Mouse (Mus musculus) forebrain, embryonic 15.5 days (tissue): ENCODE data around the gene Gm136. TPM values are rescaled to one million over a fixed set of nuclear protein-coding genes. Genes with fewer than 3 reads are reported as not detected.
"Not testable (repeated sequence)": the region's sequence is repeated elsewhere in the genome, so short reads cannot be mapped to it uniquely, and the experiment has no call there.

ENCODE experiments used
- ATAC-seq: fragments of 200-750 bp; cut with Nextera tagmentation; replicated peaks from 2 replicates; pipeline ENCODE4 v1.8.0; 2017; ENCODE audit warnings: mild to moderate bottlenecking, moderate TSS enrichment, moderate library complexity
- H3K27ac ChIP-seq: fragments of 300-500 bp; sonication (generic); replicated peaks from 2 replicates; pipeline ENCODE4 v1.5.1; 2015; ENCODE audit warnings: mild to moderate bottlenecking, inconsistent platforms
- H3K27me3 ChIP-seq: fragments of 300-500 bp; sonication (generic); 2 replicates; pipeline ENCODE4 v1.6.1; 2015; ENCODE audit warnings: inconsistent platforms
- H3K36me3 ChIP-seq: fragments of 300-500 bp; sonication (generic); 2 replicates; pipeline ENCODE4 v1.6.1; 2015; ENCODE audit warnings: mild to moderate bottlenecking, inconsistent platforms
- H3K4me1 ChIP-seq: fragments of 300-500 bp; sonication (generic); 2 replicates; pipeline ENCODE4 v1.6.1; 2015; ENCODE audit warnings: inconsistent platforms
- H3K4me2 ChIP-seq: fragments of 300-500 bp; sonication (generic); replicated peaks from 2 replicates; pipeline ENCODE4 v1.6.1; 2015; ENCODE audit warnings: mild to moderate bottlenecking, inconsistent platforms
- H3K4me3 ChIP-seq: fragments of 300-500 bp; sonication (generic); 2 replicates; pipeline ENCODE4 v1.5.1; 2015; ENCODE audit warnings: mild to moderate bottlenecking, inconsistent platforms
- H3K9ac ChIP-seq: fragments of 300-500 bp; sonication (generic); replicated peaks from 2 replicates; pipeline ENCODE4 v1.6.1; 2015; ENCODE audit warnings: mild to moderate bottlenecking, inconsistent platforms
- H3K9me3 ChIP-seq: fragments of 300-500 bp; sonication (generic); 2 replicates; pipeline ENCODE4 v1.6.1; 2016; ENCODE audit warnings: inconsistent platforms
- WGBS: fragments of 180-500 bp; shearing (Covaris S2); methylation state at CpG from one replicate; pipeline ENCODE4 v1.1.7; 2015; ENCODE audit warnings: mixed read lengths; 5-methylcytosine and 5-hydroxymethylcytosine counted together
- polyA plus RNA-seq: library from polyadenylated mRNA; unstranded; fragments of >200 nt; fragmentation: Nextera tagmentation; extraction: Ambion mirVana; gene quantifications from 2 replicates; pipeline ENCODE4 v1.2.1, GENCODE M21; 2015

Gm136 gene
- polyA plus RNA-seq, 1 experiment from 2014 or later, result not detected

DNA sequence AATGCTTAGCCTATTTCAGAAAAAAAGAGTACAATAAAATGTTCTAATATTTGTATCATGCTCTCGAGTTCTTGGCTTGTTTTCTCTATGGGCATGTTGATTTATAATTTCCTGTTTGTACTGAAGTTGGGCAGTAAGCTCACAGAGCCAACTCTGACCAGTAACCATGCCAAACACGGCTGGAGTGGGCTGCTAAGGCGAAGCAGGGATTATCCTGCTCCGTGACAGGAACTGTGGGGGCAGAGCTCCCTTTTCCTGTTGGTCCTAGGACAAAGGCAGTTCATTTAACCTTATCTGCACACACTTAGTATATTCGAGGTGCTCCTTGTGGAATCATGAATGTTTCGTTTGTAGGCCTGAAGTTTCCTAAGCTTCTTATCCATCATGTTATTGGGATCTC, 6.8 kb downstream of the Gm136 start:
- Histone ChIP-seq H3K27ac (no peak overlapping the region), H3K9ac (no peak overlapping the region), H3K4me1 (no peaks in the 10 kb centered on the region), H3K4me2 (no peak overlapping the region), H3K27me3 (no peaks in the 10 kb centered on the region), H3K36me3 (no peaks in the 10 kb centered on the region), H3K4me3 (no peak overlapping the region), H3K9me3 (no peaks in the 10 kb centered on the region)
- ATAC-seq, result no peak
- WGBS, result 59% methylated on average over 6 of the region's 6 CpGs

DNA sequence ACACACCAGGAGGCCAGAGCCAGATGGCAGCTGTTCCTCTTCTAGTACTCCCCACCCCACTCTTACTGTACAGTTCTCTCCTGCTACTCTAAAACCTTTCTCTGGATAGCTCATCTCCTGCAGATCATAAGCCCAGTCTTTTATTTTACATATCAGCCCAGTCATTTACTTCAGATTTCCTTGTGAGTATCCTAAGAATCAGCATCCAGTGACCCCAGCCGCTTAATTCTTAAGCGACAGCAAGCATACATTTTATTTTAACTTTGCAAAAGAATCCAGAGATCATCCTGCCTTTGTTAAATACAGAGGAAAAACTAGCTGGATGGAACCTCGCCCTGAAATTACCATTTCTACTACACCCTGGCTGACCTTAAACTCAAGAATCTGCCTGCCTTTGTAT, 21.6 kb downstream of the Gm136 start:
- Histone ChIP-seq H3K27me3 (no peaks in the 10 kb centered on the region), H3K4me1 (0 out of 2 replicates have a peak, but pooled peaks cover 7% of the 10 kb centered on the region), H3K36me3 (no peaks in the 10 kb centered on the region), H3K27ac (no peak overlapping the region), H3K9ac (no peak overlapping the region), H3K4me3 (no peak overlapping the region), H3K4me2 (no peak overlapping the region), H3K9me3 (no peaks in the 10 kb centered on the region)
- 86% methylated on average over 3 of the region's 3 CpGs for WGBS
- ATAC-seq, result no peak

DNA sequence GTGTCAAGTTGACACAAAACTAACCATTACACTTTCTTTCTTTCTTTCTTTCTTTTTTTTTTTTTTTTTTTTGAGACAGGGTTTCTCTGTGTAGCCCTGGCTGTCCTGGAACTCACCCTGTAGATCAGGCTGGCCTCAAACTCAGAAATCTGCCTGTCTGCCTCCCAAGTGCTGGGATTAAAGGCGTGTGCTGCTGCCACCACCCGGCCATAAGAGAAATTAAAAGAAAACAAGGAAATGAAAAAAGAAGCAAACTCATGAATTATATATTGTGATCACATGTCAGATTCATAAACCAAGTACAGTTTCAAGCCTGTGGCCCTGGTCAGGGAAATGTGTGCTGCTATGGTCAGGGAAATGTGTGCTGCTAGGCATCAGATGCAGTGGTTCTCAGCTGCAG, 22.6 kb downstream of the Gm136 start:
- not testable (repeated sequence) for H3K36me3 ChIP-seq, H3K27ac ChIP-seq, H3K4me3 ChIP-seq, H3K4me2 ChIP-seq, H3K27me3 ChIP-seq, ATAC-seq, H3K9ac ChIP-seq, H3K9me3 ChIP-seq, H3K4me1 ChIP-seq
- 27% methylated on average over 2 of the region's 2 CpGs for WGBS

DNA sequence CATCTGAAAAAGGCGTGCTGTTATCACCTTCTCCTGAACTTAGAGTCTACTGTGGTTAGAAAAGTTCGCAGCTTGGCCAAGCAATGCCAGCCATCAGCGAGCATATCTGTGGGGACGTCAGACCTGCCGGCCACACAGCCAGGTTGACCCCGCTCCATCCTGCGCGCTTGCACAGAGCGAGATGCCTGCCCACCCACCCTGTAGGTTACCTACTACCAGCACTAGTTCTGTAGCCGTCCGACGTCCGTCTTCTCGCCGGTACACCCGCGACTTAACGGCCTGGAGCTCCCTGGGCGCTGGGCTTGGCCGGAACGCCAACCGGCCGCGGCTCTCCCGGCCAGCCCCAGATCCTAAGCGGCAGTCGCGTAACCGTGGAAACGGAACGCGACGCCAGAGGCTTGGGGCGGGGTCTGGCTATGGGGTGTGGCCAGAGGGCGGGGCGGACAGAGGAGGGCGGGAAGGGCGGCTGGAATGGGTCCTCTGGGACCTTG, 26.2 kb downstream of the Gm136 start, which contains the start of gene Cfap206:
TSS of gene Cfap206 (minus strand) at position 356 of the 491 bp plus-strand sequence.
- 0 out of 2 replicates have a peak, but pooled peaks cover 7% of the 10 kb centered on the region for H3K4me1 ChIP-seq
- H3K9me3 ChIP-seq, result no peaks in the 10 kb centered on the region
- H3K9ac ChIP-seq, result peak within 1 kb of the TSS; percentile 41
- H3K4me3 ChIP-seq, result peak within 1 kb of the TSS; percentile 47
- no peaks in the 10 kb centered on the region for H3K36me3 ChIP-seq
- peak; percentile 96 for ATAC-seq
- WGBS, result under 1% methylated on average over 38 of the region's 38 CpGs
- no peak within 1 kb of the TSS for H3K27ac ChIP-seq
- peak within 1 kb of the TSS; percentile 78 for H3K4me2 ChIP-seq
- H3K27me3 ChIP-seq, result no peaks in the 10 kb centered on the region

DNA sequence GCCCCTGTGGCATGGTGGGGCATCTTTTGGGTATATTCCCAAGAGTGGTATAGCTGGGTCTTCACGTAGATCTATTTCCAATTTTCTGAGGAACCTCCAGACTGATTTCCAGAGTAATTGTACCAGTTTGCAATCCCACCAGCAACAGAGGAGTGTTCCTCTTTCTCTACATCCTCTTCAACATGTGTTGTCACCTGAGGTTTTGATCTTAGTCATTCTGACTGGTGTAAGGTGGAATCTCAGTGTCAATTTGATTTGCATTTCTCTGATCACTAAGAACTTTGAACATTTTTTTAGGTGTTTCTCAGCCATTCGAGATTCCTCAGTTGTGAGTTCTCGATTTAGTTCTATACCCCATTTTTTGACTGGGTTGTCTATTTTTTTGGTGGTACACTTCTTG, 30.4 kb downstream of the Gm136 start:
- not testable (repeated sequence) for H3K4me2 ChIP-seq, H3K27ac ChIP-seq, H3K27me3 ChIP-seq, ATAC-seq, H3K9ac ChIP-seq, H3K4me1 ChIP-seq, H3K36me3 ChIP-seq, H3K9me3 ChIP-seq, H3K4me3 ChIP-seq
- WGBS, result 88% methylated on average over 3 of the region's 3 CpGs

DNA sequence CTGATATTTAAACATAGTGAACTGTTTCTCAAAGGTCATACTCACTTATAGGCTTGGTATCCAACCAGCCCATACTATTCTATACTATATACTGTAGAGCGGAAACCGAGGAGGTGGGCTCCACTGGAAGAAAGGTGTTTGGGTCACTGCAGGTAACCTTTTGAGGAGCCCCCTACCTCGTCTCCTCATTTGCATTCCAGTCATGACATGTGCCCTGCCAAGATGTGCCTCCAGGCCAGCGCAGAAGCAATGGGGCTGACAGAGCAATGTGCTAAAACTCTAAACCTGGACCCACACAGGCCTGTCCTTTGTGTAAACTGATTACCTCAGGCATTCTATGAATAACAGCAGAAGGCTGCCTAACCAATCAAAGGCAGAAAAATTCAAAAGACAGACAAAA, 31.8 kb downstream of the Gm136 start:
- no peaks in the 10 kb centered on the region for H3K4me1 ChIP-seq
- no peaks in the 10 kb centered on the region for H3K36me3 ChIP-seq
- no peak overlapping the region for H3K9ac ChIP-seq
- no peak overlapping the region for H3K4me2 ChIP-seq
- no peaks in the 10 kb centered on the region for H3K9me3 ChIP-seq
- H3K27me3 ChIP-seq, result no peaks in the 10 kb centered on the region
- no peak overlapping the region for H3K27ac ChIP-seq
- no peak for ATAC-seq
- WGBS, result 55% methylated on average over 4 of the region's 4 CpGs
- H3K4me3 ChIP-seq, result no peak overlapping the region

DNA sequence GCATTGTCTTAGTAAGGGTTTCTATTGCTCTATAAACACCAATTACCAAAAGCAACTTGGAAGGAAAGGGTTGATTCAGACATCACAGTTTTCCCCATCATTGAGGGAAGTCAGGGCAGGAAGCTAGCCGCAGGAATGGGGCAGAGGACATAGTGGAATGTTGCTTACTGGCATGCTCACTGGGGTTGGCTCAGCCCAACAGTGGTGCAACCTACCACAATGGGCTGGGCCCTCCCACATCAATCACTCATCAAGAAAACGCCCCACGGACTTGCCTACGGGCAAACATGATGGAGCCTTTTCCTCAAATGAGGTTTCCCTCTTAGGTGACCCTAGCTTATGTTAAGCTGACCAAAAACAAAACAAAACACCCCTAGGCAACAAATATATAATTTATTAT, 32.9 kb downstream of the Gm136 start:
- 77% methylated on average over 4 of the region's 4 CpGs for WGBS
- Histone ChIP-seq H3K4me2 (no peak overlapping the region), H3K36me3 (no peaks in the 10 kb centered on the region), H3K27ac (no peak overlapping the region), H3K9me3 (no peaks in the 10 kb centered on the region), H3K4me3 (no peak overlapping the region), H3K27me3 (no peaks in the 10 kb centered on the region), H3K4me1 (no peaks in the 10 kb centered on the region), H3K9ac (no peak overlapping the region)
- ATAC-seq, result no peak

DNA sequence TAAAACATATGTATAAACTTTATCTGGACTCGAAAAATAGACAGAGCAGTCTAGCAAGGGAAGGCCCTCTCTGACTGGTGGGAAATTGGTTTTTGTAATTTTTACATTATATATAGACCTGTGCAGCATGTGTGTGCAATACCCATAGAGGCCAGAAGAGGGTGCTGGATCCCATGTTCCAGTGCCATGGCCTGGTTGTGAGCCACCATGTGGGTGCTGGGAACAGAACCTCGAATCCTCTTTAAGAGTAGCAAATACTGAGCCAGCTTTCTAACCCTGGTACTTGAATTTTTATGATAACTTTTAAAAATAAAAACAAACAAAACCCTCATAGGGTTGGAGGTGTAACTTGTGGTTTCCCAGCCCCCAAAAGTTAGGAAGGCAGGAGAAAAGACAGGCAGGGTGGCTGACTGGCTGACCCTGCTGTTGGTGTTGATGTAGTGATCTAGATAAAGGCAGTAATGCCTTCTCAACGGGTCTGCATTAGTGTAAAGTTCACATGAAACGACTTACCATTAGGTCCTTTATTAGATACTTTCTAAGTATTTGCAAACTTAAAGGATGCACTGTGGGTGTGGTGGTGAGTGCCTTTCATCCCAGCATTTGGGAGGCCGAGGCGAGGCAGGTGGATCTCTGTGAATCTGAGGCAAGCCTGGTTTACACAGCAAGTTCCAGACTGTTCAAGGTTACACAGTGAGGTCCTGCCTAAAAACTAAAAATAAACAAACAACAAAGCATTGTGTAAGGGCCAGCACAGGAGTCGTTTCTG, 35.8 kb downstream of the Gm136 start:
- 93% methylated on average over 7 of the region's 7 CpGs for WGBS
- ATAC-seq, result no peak
- no peak overlapping the region for H3K4me3 ChIP-seq

DNA sequence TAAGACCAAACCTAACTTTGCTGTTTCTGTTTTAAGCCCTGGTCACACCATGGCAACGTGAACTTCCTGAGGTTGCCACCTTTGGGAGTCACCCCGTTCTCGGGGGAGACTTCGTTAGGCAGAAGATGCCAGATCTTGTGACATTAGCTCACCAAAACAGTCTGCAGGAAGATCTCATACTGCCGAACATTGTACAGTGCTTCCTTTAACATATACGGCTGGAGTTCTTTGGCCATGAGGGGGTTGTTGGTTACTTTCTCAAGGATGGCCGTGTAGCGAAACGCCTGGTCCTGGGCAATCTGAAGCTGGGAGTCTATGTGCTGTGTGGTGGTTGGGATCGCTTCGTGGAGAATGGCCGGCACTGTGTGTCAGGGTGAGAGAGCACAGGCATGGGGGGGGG, 36.6 kb downstream of the Gm136 start:
- WGBS, result 98% methylated on average over 12 of the region's 12 CpGs
- ATAC-seq, result no peak

More for the DNA sequence above, 35.8 kb downstream of the Gm136 start:
- Histone ChIP-seq H3K9ac (no peak overlapping the region), H3K27ac (no peak overlapping the region), H3K4me2 (no peak overlapping the region), H3K36me3 (no peaks in the 10 kb centered on the region), H3K9me3 (no peaks in the 10 kb centered on the region), H3K27me3 (no peaks in the 10 kb centered on the region), H3K4me1 (no peaks in the 10 kb centered on the region)

DNA sequence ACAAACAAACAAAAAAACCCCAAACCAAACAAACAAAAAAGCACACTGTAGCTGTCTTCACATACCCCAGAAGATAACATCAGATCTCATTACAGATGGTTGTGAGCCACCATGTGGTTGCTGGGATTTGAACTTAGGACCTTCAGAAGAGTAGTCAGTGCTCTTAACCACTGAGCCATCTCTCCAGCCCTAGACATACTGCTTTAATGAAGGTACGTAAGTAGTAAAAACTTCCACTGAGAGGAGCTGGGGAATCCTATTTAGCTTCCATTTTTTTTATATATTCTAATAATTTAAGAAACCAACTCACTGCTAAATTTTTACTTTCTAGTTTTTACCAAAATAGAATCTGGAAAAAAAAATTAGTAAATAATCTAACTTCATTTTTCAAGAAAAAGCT, 41.0 kb downstream of the Gm136 start:
- 100% methylated on average over 1 of the region's 1 CpGs for WGBS
- no peak overlapping the region for H3K4me2 ChIP-seq
- H3K9me3 ChIP-seq, result no peaks in the 10 kb centered on the region
- no peak overlapping the region for H3K9ac ChIP-seq
- no peak for ATAC-seq
- H3K27me3 ChIP-seq, result no peaks in the 10 kb centered on the region
- H3K4me1 ChIP-seq, result no peaks in the 10 kb centered on the region
- no peak overlapping the region for H3K27ac ChIP-seq
- no peak overlapping the region for H3K4me3 ChIP-seq
- H3K36me3 ChIP-seq, result no peaks in the 10 kb centered on the region

More for the DNA sequence above, 36.6 kb downstream of the Gm136 start:
- Histone ChIP-seq H3K4me3 (no peak overlapping the region), H3K4me2 (no peak overlapping the region), H3K27me3 (no peaks in the 10 kb centered on the region), H3K36me3 (no peaks in the 10 kb centered on the region), H3K27ac (no peak overlapping the region), H3K4me1 (no peaks in the 10 kb centered on the region), H3K9ac (no peak overlapping the region), H3K9me3 (no peaks in the 10 kb centered on the region)

DNA sequence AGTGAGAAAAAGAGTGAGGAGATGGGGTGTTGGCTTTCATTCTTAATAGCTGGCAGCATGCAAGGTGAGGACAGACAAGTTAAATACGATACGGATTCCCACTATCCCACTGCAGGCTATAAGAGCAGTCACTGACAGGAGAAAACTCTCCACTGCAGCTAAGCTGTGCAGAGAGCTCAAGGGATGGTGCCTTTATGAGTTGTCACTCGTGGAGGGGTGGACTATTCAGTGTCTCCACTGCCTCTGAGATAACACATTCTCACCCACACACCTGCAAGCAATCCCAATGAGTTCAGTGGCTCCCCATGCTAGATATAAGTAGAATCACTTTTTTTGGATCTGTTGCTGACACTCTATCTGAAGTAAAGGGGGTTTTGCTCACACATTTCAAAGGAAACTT, 47.9 kb downstream of the Gm136 start:
- no peaks in the 10 kb centered on the region for H3K9me3 ChIP-seq

DNA sequence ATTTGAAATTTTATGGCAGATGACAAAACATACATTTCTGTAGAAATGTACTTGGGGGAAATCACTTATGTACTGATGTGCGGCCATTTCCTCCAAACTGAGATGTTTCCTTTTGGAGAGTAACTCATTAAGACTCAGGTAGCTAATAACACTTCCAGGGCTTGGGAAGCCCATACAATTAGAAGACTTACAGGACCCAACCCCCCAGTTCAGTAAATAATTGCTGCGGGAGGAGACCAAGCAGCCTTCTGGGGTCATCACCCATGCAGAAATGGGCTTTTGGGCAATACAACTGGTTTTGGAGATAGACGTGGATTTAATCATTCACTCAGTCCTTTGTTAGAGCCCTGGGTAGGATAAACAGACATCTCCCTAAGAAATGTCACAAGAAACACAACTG, 48.8 kb downstream of the Gm136 start:
- no peaks in the 10 kb centered on the region for H3K36me3 ChIP-seq
- H3K9ac ChIP-seq, result no peak overlapping the region
- no peak overlapping the region for H3K4me3 ChIP-seq
- no peak overlapping the region for H3K4me2 ChIP-seq
- ATAC-seq, result no peak
- H3K9me3 ChIP-seq, result no peaks in the 10 kb centered on the region
- H3K27me3 ChIP-seq, result no peaks in the 10 kb centered on the region
- no peaks in the 10 kb centered on the region for H3K4me1 ChIP-seq
- 80% methylated on average over 3 of the region's 3 CpGs for WGBS
- no peak overlapping the region for H3K27ac ChIP-seq

More for the DNA sequence above, 47.9 kb downstream of the Gm136 start:
- Histone ChIP-seq H3K36me3 (no peaks in the 10 kb centered on the region), H3K27ac (no peak overlapping the region), H3K9ac (no peak overlapping the region), H3K4me2 (no peak overlapping the region), H3K4me3 (no peak overlapping the region), H3K4me1 (no peaks in the 10 kb centered on the region), H3K27me3 (no peaks in the 10 kb centered on the region)
- no peak for ATAC-seq
- 87% methylated on average over 3 of the region's 3 CpGs for WGBS

DNA sequence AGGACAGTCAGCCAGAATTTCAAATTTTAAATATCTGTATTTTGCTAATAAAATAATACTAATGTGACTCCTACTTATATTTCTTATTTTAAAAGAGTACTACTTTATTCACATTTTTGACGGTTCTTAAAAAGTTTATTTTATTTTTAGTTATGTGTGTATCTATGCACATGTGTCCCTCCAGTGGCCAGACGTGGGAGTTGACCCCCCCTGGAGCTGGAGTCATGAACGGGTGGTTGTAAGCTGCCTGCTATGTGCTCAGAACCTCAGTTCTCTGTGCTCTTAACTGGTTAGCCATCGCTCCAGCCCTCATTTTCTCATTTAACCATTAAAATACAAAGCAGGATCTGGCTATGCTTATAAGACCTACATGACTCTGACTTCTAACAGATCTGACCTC, 53.0 kb downstream of the Gm136 start:
- WGBS, result 70% methylated on average over 4 of the region's 4 CpGs
- H3K36me3 ChIP-seq, result no peaks in the 10 kb centered on the region

More for the DNA sequence above, 53.0 kb downstream of the Gm136 start:
- no peak for ATAC-seq
- Histone ChIP-seq H3K4me3 (no peak overlapping the region), H3K9me3 (no peaks in the 10 kb centered on the region), H3K9ac (no peak overlapping the region), H3K27ac (no peak overlapping the region), H3K27me3 (no peaks in the 10 kb centered on the region), H3K4me1 (no peaks in the 10 kb centered on the region), H3K4me2 (no peak overlapping the region)
